Mouse (Mus musculus): ENCODE data around the gene Tnfrsf9. TPM values are rescaled to one million over a fixed set of nuclear protein-coding genes. Genes with fewer than 3 reads are reported as not detected.

The Tnfrsf9 gene
- total and polyA plus RNA-seq, 2 experiments from 2014 or later = 0.25 TPM; not detected in 1

GRCm38 (mm10) chr4:150917336-150918027, 3.1 kb downstream of the Tnfrsf9 start:
- H3K27me3 ChIP-seq (ENCODE audit: insufficient read depth, low read length) = no peaks in the 10 kb centered on the region
- WGBS = 63% methylated on average over 8 of the region's 8 CpGs
- H3K27ac ChIP-seq (ENCODE audit: low read depth, low read length) = no peak overlapping the region
- H3K9ac ChIP-seq (replicated peaks; ENCODE audit: low read length, poor library complexity, severe bottlenecking) = no peak overlapping the region
- peaks cover 14% of the 10 kb centered on the region; the same call in 1 of the 2 replicates for H3K4me1 ChIP-seq (ENCODE audit: insufficient read depth, low read length)
- no peak overlapping the region for H3K4me2 ChIP-seq (ENCODE audit: low read depth, low read length, poor library complexity, severe bottlenecking)
- ATAC-seq (ENCODE audit: low FRiP score) = no peak
- H3K9me3 ChIP-seq (ENCODE audit: low read length) = no peaks in the 10 kb centered on the region
- no peak for DNase-seq (ENCODE audit: low spot score)
- H3K36me3 ChIP-seq (ENCODE audit: insufficient read depth, low read length) = no peaks in the 10 kb centered on the region
- no peak overlapping the region for H3K4me3 ChIP-seq (ENCODE audit: low read depth, low read length)
- no peak for TF ChIP-seq CTCF (IDR thresholded peaks at IDR 0.05)

- ATAC-seq (ENCODE audit: low FRiP score) (no peak), DNase-seq (ENCODE audit: low spot score) (no peak)
- H3K27me3 ChIP-seq (ENCODE audit: insufficient read depth, low read length) = no peaks in the 10 kb centered on the region
- TF ChIP-seq CTCF (IDR thresholded peaks at IDR 0.05) = no peak
- H3K36me3 ChIP-seq (ENCODE audit: insufficient read depth, low read length) = no peaks in the 10 kb centered on the region
- no peak overlapping the region for H3K4me3 ChIP-seq (ENCODE audit: low read depth, low read length)
- H3K27ac ChIP-seq (ENCODE audit: low read depth, low read length) = no peak overlapping the region
- H3K4me2 ChIP-seq (ENCODE audit: low read depth, low read length, poor library complexity, severe bottlenecking) = no peak overlapping the region
- H3K9me3 ChIP-seq (ENCODE audit: low read length) = no peaks in the 10 kb centered on the region
- WGBS = 81% methylated on average over 8 of the region's 8 CpGs
- no peaks in the 10 kb centered on the region for H3K4me1 ChIP-seq (ENCODE audit: insufficient read depth, low read length)
- H3K9ac ChIP-seq (replicated peaks; ENCODE audit: low read length, poor library complexity, severe bottlenecking) = no peak overlapping the region
Measured at GRCm38 (mm10) chr4:150921206-150921605, 6.8 kb downstream of the Tnfrsf9 start.

DNA sequence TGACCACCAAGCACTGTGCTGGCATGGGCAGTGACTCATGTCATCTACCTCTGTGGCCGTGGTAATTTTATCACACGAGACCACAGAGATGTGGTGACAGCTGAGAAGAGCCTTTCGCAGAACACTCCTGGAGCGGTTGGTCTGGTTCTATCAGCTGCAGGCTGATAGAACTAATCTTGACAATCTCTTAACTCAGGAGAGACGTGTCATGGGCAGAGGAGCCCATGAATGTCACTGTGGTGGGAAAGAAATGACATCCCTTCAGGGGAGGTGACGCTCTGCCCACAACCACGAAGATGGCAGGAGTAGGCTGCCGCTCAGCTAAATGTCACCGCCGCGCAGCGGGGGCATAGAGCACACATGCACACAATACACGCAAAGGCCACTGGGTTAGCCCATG, 9.9 kb downstream of the Tnfrsf9 start:
- no peak for TF ChIP-seq CTCF (IDR thresholded peaks at IDR 0.05)
- H3K4me3 ChIP-seq (ENCODE audit: low read depth, low read length) = no peak overlapping the region
- DNase-seq (ENCODE audit: low spot score) (no peak), ATAC-seq (ENCODE audit: low FRiP score) (no peak)
- WGBS = 87% methylated on average over 13 of the region's 13 CpGs
- H3K4me1 ChIP-seq (ENCODE audit: insufficient read depth, low read length) = no peaks in the 10 kb centered on the region
- H3K4me2 ChIP-seq (ENCODE audit: low read depth, low read length, poor library complexity, severe bottlenecking) = no peak overlapping the region
- H3K27ac ChIP-seq (ENCODE audit: low read depth, low read length) = no peak overlapping the region
- H3K9me3 ChIP-seq (ENCODE audit: low read length) = no peaks in the 10 kb centered on the region
- H3K36me3 ChIP-seq (ENCODE audit: insufficient read depth, low read length) = no peaks in the 10 kb centered on the region
- no peaks in the 10 kb centered on the region for H3K27me3 ChIP-seq (ENCODE audit: insufficient read depth, low read length)
- H3K9ac ChIP-seq (replicated peaks; ENCODE audit: low read length, poor library complexity, severe bottlenecking) = no peak overlapping the region

- H3K27ac ChIP-seq (ENCODE audit: low read depth, low read length) = no peak overlapping the region
- H3K9me3 ChIP-seq (ENCODE audit: low read length) = no peaks in the 10 kb centered on the region
- DNase-seq (ENCODE audit: low spot score) = no peak
- no peak overlapping the region for H3K4me2 ChIP-seq (ENCODE audit: low read depth, low read length, poor library complexity, severe bottlenecking)
- H3K36me3 ChIP-seq (ENCODE audit: insufficient read depth, low read length) = no peaks in the 10 kb centered on the region
- H3K27me3 ChIP-seq (ENCODE audit: insufficient read depth, low read length) = no peaks in the 10 kb centered on the region
- 90% methylated on average over 6 of the region's 6 CpGs for WGBS
- TF ChIP-seq CTCF (IDR thresholded peaks at IDR 0.05) = no peak
- no peak overlapping the region for H3K4me3 ChIP-seq (ENCODE audit: low read depth, low read length)
- H3K9ac ChIP-seq (replicated peaks; ENCODE audit: low read length, poor library complexity, severe bottlenecking) = no peak overlapping the region
- no peaks in the 10 kb centered on the region for H3K4me1 ChIP-seq (ENCODE audit: insufficient read depth, low read length)
- no peak for ATAC-seq (ENCODE audit: low FRiP score)
Measured at GRCm38 (mm10) chr4:150924936-150925335, 10.6 kb downstream of the Tnfrsf9 start.

- H3K36me3 ChIP-seq (ENCODE audit: insufficient read depth, low read length) = no peaks in the 10 kb centered on the region
- no peak for DNase-seq (ENCODE audit: low spot score)
- no peak overlapping the region for H3K4me3 ChIP-seq (ENCODE audit: low read depth, low read length)
- H3K27ac ChIP-seq (ENCODE audit: low read depth, low read length) = no peak overlapping the region
- ATAC-seq (ENCODE audit: low FRiP score) = no peak
- no peak overlapping the region for H3K4me2 ChIP-seq (ENCODE audit: low read depth, low read length, poor library complexity, severe bottlenecking)
- peak; percentile 50 for TF ChIP-seq CTCF (IDR thresholded peaks at IDR 0.05)
- no peaks in the 10 kb centered on the region for H3K9me3 ChIP-seq (ENCODE audit: low read length)
- no peaks in the 10 kb centered on the region for H3K4me1 ChIP-seq (ENCODE audit: insufficient read depth, low read length)
- H3K27me3 ChIP-seq (ENCODE audit: insufficient read depth, low read length) = no peaks in the 10 kb centered on the region
- WGBS = 57% methylated on average over 5 of the region's 5 CpGs
- H3K9ac ChIP-seq (replicated peaks; ENCODE audit: low read length, poor library complexity, severe bottlenecking) = no peak overlapping the region
Measured at GRCm38 (mm10) chr4:150925923-150926322, 11.6 kb downstream of the Tnfrsf9 start.

DNA sequence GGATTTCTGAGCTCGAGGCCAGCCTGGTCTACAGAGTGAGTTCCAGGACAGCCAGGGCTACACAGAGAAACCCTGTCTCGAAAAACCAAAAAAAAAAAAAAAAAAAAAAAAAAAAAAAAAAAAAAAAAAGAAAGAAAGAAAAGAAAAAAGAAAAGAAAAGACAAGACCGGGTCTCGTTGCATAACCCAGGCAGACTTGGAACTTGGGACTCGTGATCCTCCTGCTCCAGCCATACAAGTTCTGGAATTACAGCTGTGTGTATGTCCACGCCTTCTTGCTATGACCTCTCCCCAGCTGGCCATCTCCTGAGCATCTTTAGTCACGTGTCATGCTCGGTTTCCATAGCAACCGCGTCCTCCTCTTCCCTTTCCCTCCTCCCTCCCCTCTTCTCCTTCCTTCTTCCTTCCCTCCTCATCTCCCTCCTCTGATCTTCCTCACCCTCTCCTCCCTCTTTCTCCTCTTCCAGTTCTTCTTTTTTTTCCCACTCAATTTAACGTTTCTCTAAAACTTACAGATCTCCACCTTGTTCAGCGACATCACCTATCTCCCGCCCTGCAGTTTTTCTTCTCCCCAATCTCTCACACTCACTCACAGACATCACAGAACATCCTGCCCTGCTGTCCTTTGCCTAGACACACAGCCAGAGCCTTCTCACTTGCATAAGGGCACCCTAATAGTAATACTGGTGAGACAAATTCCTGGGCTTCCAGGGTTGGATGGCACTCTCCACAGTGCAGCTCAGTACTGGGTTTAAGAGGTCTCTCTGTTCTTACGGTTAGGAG, 12.8 kb downstream of the Tnfrsf9 start:
- Histone ChIP-seq H3K4me1 (ENCODE audit: insufficient read depth, low read length) (no peaks in the 10 kb centered on the region), H3K27me3 (ENCODE audit: insufficient read depth, low read length) (no peaks in the 10 kb centered on the region), H3K27ac (ENCODE audit: low read depth, low read length) (no peak overlapping the region), H3K9ac (replicated peaks; ENCODE audit: low read length, poor library complexity, severe bottlenecking) (no peak overlapping the region), H3K4me2 (ENCODE audit: low read depth, low read length, poor library complexity, severe bottlenecking) (peak overlapping the region; percentile 1; the same call in 1 of the 2 replicates), H3K36me3 (ENCODE audit: insufficient read depth, low read length) (no peaks in the 10 kb centered on the region), H3K4me3 (ENCODE audit: low read depth, low read length) (no peak overlapping the region), H3K9me3 (ENCODE audit: low read length) (no peaks in the 10 kb centered on the region)
- ATAC-seq (ENCODE audit: low FRiP score) (no peak), DNase-seq (ENCODE audit: low spot score) (peak; percentile 41)
- 46% methylated on average over 13 of the region's 14 CpGs for WGBS
- no peak for TF ChIP-seq CTCF (IDR thresholded peaks at IDR 0.05)
